Mouse (Mus musculus) common myeloid progenitor, adult 5-6 weeks (primary cell): Measurements from ENCODE around the gene Lrp3. TPM values are rescaled to one million over a fixed set of nuclear protein-coding genes. Genes with fewer than 3 reads are reported as not detected.
"Not testable (repeated sequence)": the region's sequence is repeated elsewhere in the genome, so short reads cannot be mapped to it uniquely, and the experiment has no call there.

Experiments
- ATAC-seq: replicated peaks from 2 replicates; pipeline ENCODE4 v1.8.0; 2016; ENCODE audit warnings: low read depth, mild to moderate bottlenecking, moderate TSS enrichment, inconsistent platforms; ENCODE audit not compliant: poor library complexity, severe bottlenecking
- total RNA-seq: library from RNA; stranded (forward); fragments of 200-1000, 187-1606 nt; gene quantifications from 2 replicates; pipeline ENCODE4 v1.2.3, GENCODE M21; 2017

The Lrp3 gene
- total RNA-seq, result 0.14 TPM in 1 of 2 replicates, not detected in the other

DNA sequence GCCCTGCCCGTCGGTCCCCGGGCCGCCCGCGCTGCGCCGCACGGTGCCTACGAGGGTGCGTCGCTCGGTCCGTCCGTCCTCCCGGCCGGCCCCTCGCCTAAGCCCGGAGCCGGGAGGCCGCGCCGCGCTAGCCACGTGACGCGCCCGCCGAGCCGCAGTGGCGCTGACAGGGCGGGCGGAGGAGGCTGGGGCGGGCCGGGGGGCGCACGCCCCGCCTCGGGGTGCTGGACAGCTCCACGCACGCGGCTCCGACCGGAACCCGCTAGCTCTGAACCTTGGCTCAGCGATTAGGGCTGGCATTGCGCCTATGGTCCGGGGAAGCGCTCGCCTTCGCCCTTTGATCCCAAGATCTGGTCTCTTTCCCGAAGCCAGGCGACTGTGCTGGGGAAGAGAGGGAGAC lies at the start of gene Lrp3:
TSS of gene Lrp3 (minus strand) at position 274 of the 400 bp plus-strand sequence.
- peak; percentile 56 for ATAC-seq

DNA sequence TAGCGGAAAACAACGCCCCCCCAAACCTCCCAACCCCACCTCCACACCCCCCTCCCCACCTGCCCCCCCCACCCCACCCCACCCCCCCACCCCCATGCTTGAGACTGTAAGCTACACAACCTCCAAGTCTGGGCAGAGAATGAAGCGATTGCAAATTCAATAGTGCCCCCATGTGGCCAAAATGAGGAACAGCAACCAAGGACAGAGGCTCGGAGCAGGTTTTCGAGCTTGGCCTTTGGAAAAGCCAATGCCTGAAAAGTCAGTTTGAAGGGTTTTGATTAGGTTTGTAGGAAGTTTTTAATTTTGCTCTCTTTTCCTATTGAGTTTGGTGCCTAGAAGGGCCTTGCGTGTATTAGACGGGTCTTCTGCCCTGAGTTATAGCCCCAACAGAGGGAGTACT lies 49.4 kb upstream of the Lrp3 start:
- ATAC-seq, result peak; percentile 55; the same call in 1 of the 2 replicates

GRCm38 (mm10) chr7:35263595-35264489 lies 48.5 kb upstream of the Lrp3 start:
- ATAC-seq, result no peak

DNA sequence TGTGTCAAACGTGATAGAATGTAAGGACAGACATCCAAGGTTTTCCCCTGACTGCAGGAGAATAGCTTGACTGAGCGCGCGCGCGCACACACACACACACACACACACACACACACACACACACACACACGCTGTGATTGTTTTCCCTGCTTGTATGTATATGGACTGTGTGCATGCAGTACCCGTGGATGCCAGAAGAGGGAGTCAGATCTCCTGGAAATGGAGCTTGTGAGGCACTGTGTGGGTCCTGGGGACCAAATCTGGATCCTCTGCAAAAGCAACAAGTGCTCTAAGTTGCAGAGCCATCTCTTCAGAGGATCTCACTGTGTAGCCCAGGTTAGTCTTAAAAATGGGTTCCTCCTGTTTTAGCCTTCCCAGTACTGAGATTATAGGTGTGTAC lies 44.1 kb upstream of the Lrp3 start:
- no peak for ATAC-seq

- ATAC-seq, result no peak
Measured at GRCm38 (mm10) chr7:35258294-35258693, 43.0 kb upstream of the Lrp3 start.

- peak; percentile 56 for ATAC-seq
Measured at GRCm38 (mm10) chr7:35252041-35252558, 36.8 kb upstream of the Lrp3 start.

- ATAC-seq, result not testable (repeated sequence)
Measured at GRCm38 (mm10) chr7:35237935-35238334, 22.6 kb upstream of the Lrp3 start.

- peak; percentile 58 for ATAC-seq
Measured at GRCm38 (mm10) chr7:35235308-35235707, 20.0 kb upstream of the Lrp3 start.

DNA sequence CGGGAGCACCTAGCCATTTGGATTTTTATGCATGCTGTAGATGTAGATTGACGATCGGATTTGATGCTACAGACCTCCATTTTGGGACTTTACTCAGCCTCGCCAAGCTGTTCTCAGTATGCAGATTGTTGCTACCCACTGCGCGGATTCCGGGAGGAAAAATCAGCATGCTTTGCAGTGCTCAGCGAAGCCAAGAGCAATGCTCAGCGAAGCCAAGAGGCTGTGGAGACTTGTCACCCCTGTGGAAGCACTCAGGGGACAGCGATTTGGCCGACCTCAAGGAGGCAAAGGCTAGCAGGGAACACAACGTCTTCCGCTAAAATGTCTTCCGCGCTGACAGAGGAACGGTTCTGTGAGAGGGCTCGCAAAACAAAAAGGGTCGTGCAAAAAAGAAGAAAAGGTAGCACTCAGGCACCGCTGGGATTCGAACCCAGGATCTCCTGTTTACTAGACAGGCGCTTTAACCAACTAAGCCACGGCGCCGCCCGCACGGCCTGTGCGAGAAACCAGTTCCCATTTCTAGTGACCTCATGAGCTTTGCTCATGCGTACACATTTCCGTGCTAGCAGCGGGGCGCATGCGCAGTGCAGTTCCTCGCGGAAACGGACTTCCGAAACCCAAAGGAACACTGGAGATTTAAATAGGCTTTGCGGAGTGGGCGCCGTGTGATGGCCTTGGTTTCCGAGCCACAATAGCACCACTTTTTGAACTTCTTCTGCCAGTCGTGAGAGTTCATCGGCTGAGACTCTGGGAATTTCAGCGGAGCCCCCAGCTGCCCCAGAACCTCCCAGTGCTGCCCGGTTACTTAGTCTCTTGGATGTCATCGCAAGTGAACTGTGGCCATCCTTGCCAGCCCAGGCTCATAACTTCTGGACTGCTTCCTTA lies 19.3 kb upstream of the Lrp3 start:
- peak; percentile 86 for ATAC-seq

GRCm38 (mm10) chr7:35233861-35234260 lies 18.6 kb upstream of the Lrp3 start:
- ATAC-seq, result no peak

- ATAC-seq, result no peak
Measured at GRCm38 (mm10) chr7:35232796-35233455, 17.6 kb upstream of the Lrp3 start.

- no peak for ATAC-seq
Measured at GRCm38 (mm10) chr7:35230333-35230732, 15.0 kb upstream of the Lrp3 start.

- ATAC-seq, result no peak
Measured at GRCm38 (mm10) chr7:35220694-35221365, 5.5 kb upstream of the Lrp3 start.

- ATAC-seq, result no peak
Measured at GRCm38 (mm10) chr7:35215731-35216130, 433 bp upstream of the Lrp3 start.

DNA sequence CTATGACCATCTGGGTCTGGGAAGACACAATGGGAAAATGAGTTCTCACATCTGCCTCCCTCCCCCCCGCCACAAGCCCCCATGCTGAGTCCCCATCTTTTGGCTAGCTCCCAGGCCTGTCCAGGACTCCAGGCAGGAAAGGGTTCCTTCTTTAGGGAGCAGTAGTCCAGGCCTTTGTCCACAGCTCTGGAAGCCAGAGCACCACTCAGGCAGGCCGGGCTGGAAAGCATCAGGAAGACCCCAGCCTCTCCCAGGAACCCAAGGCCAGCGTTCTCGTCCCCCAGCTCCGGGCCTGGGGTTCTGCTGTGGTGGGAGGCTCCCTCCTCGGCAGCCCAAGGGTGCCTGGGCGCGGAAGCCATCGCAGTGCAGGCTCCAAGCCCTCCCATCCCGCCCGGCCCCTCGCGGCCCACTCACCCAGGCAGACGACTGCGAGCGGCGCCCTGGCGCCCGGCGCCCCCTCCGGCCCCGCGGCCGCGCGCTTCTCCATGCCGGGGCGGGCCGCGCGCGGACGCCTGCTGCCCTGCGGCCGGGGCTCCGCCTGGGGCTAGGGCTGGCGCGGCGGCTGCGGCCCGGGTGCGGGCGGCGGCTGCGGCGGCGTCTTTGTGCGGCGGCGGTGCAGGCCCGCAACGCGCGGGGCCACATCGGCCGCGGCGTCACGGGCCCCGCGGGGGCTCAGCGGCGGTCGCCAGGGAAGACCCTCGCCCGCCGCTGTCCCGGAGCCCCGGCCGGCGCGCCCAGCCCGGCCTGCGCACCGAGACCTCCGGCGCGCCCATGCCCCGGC lies 666 bp downstream of the Lrp3 start:
- ATAC-seq, result no peak

GRCm38 (mm10) chr7:35211791-35212190 lies 3.5 kb downstream of the Lrp3 start:
- no peak for ATAC-seq

DNA sequence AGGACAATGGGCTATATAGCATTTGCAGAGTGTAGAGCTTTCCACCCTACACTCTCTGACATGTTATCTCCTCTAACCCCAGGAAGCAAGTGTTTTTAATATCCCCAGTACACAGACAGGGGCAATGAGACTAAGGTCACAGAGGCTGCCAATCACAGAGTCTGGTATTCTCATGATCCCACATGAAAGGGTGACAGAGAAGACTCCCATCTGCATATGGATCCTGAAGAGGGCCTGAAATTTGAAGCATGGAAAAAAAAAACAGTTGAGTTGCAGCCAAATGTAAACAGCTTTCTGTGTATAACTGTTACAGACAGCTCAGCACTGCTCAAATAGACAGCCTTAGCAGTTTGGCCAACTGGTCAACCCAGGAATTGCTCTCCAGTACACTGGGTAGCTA lies 15.5 kb downstream of the Lrp3 start:
- ATAC-seq, result no peak

GRCm38 (mm10) chr7:35198981-35199754 lies 16.1 kb downstream of the Lrp3 start:
- no peak for ATAC-seq
